Mouse (Mus musculus) ES-E14 (cell line): ENCODE results near the gene St7. TPM values are rescaled to one million over a fixed set of nuclear protein-coding genes. Genes with fewer than 3 reads are reported as not detected.

Experiments
- DNase-seq: peaks from one replicate; pipeline ENCODE4 v3.0.0-alpha.2; 2013; ENCODE audit warnings: low read depth, low spot score
- H3K27ac ChIP-seq: 2 replicates; pipeline ENCODE4 v1.5.1; 2012; ENCODE audit warnings: low read depth, mild to moderate bottlenecking, low read length, moderate library complexity, mixed read lengths; ENCODE audit not compliant: poor library complexity, insufficient read depth, severe bottlenecking
- H3K36me3 ChIP-seq: 2 replicates; pipeline ENCODE4 v1.6.1; 2012; ENCODE audit warnings: mild to moderate bottlenecking, low read length, moderate library complexity, mixed read lengths; ENCODE audit not compliant: control insufficient read depth, poor library complexity, insufficient read depth, severe bottlenecking
- H3K4me1 ChIP-seq, 2 experiments: fragments of 150-350 bp in 1 of 2; sonication (generic) in 1 of 2; 2 replicates each; pipeline ENCODE4 v1.6.1; 2012; ENCODE audit warnings: low read length in 2 of 2, mild to moderate bottlenecking in 1 of 2, mixed read lengths in 1 of 2; ENCODE audit not compliant: control insufficient read depth in 2 of 2, insufficient read depth in 2 of 2, poor library complexity in 1 of 2
- H3K4me3 ChIP-seq, 2 experiments: fragments of 150-350 bp in 1 of 2; sonication (generic) in 1 of 2; 2 replicates each; pipeline ENCODE4 v1.5.1; 2012; ENCODE audit warnings: low read length in 2 of 2, low read depth in 1 of 2, mild to moderate bottlenecking in 1 of 2, mixed read lengths in 1 of 2; ENCODE audit not compliant: insufficient read depth in 1 of 2, poor library complexity in 1 of 2, severe bottlenecking in 1 of 2
- H3K9ac ChIP-seq: 2 replicates; pipeline ENCODE4 v1.6.1; 2012; ENCODE audit warnings: low read depth, mild to moderate bottlenecking, low read length, mixed read lengths; ENCODE audit not compliant: poor library complexity, insufficient read depth, severe bottlenecking
- H3K9me3 ChIP-seq: fragments of 150-350 bp; sonication (generic); 2 replicates; pipeline ENCODE4 v1.6.1; 2012; ENCODE audit warnings: low read depth, mild to moderate bottlenecking, low read length; ENCODE audit not compliant: control insufficient read depth, insufficient read depth
- CHD2 ChIP-seq: IDR thresholded peaks from 2 replicates; pipeline ENCODE4 v1.6.1; 2014; ENCODE audit warnings: mild to moderate bottlenecking, low read depth, low read length, inconsistent platforms
- HCFC1 ChIP-seq: IDR thresholded peaks from 2 replicates; pipeline ENCODE4 v1.6.1; 2012; ENCODE audit warnings: low read length, inconsistent platforms, borderline replicate concordance; ENCODE audit not compliant: insufficient read depth
- MAFK ChIP-seq: IDR thresholded peaks from 2 replicates; pipeline ENCODE4 v1.6.1; 2014; ENCODE audit warnings: mild to moderate bottlenecking, low read depth, low read length, inconsistent platforms; ENCODE audit not compliant: insufficient read depth
- ZC3H11A ChIP-seq: IDR thresholded peaks from 2 replicates; pipeline ENCODE4 v1.6.1; 2012; ENCODE audit warnings: low read depth, mild to moderate bottlenecking, inconsistent platforms, low read length, borderline replicate concordance
- ZNF384 ChIP-seq: IDR thresholded peaks from 2 replicates; pipeline ENCODE4 v1.6.1; 2012; ENCODE audit warnings: low read depth, low read length, inconsistent platforms
- in situ Hi-C, 2 experiments: fragments of 600-800 bp; cut with MboI; formaldehyde crosslinking; loops; one replicate each; pipeline ENCODE4 v1.15.1; 2025; ENCODE audit warnings: low sequenced_read_pairs in 2 of 2, inconsistent platforms in 1 of 2; ENCODE audit not compliant: unreplicated experiment in 2 of 2
- total RNA-seq: library from RNA; depleted of rRNA; stranded (reverse); fragments of 300-350 nt; gene quantifications from 2 replicates; pipeline ENCODE4 v1.2.3, GENCODE M21; 2012

Gene St7
- total RNA-seq, 1 experiment, result 4.2 TPM

GRCm38 (mm10) chr6:17963455-17963854 is 270.7 kb downstream of the St7 start:
- no peak for TF ChIP-seq HCFC1
- TF ChIP-seq CHD2, result no peak
- no peak for TF ChIP-seq MAFK
- no peak for TF ChIP-seq ZNF384
- no peak for TF ChIP-seq ZC3H11A
- no peaks in the 10 kb centered on the region for H3K9me3 ChIP-seq
- H3K36me3 ChIP-seq, result no peaks in the 10 kb centered on the region
- H3K9ac ChIP-seq, result no peak overlapping the region
- no peak overlapping the region for H3K4me3 ChIP-seq
- no peak for DNase-seq
- H3K27ac ChIP-seq, result no peak overlapping the region
- no peaks in the 10 kb centered on the region for H3K4me1 ChIP-seq
- in situ Hi-C loops, result no loop called here

DNA sequence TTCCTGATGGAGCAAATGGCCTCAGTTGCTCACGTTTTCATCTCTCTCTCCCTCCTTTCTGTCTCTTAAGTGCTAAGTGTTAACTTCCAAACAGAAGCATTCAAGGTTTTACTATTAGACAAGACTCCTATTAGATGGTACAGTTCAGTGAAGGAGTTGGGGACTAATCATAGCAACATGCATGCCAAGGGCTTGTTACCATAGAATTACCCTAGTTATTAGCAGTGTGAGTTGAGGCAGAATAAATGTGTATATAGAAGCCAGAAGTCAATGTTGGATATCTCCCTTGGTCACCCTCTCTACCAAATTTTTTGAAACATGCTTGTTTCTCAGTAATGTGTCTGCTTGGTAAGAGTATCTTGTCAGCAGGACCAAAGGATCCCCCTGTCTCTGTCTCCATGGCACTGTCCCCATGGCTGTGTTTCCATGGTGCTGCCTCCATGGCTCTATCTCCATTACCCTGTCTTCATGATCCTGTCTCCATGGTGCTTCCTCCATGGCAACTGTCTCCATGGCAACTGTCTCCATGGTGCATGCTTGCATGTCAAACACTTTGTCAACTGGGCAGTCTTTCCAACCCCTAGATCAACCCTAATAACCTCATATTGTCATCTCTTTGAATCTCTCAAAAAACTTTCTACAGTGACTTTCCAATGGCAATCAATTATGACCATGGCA is 275.9 kb downstream of the St7 start:
- no peak overlapping the region for H3K27ac ChIP-seq
- H3K4me3 ChIP-seq, result no peak overlapping the region
- no peaks in the 10 kb centered on the region for H3K9me3 ChIP-seq
- H3K36me3 ChIP-seq, result no peaks in the 10 kb centered on the region
- no peaks in the 10 kb centered on the region for H3K4me1 ChIP-seq
- no peak for DNase-seq
- in situ Hi-C loops, result no loop called here
- no peak overlapping the region for H3K9ac ChIP-seq
- TF ChIP-seq ZNF384, result no peak
- no peak for TF ChIP-seq CHD2
- no peak for TF ChIP-seq HCFC1
- TF ChIP-seq ZC3H11A, result no peak
- no peak for TF ChIP-seq MAFK

DNA sequence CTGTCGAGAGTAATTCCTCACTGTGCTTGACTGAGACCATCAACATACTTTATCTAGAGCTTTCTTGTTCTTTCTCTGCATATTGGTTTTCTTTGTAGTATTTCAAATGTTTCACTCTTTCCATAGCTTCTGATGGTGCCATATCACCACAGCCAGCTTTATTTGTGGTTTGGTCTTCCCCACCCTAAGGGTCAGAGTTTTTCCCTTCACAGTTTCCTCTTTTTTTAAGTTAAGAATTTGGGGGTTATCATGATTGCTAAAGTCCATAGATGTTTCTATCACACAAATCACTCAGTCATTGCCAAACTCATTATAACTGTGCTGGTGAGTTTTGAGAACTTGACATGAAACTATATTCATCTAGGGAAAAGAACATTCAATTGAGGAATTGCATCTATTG is 277.1 kb downstream of the St7 start:
- no peaks in the 10 kb centered on the region for H3K36me3 ChIP-seq
- no peaks in the 10 kb centered on the region for H3K4me1 ChIP-seq
- no peak for DNase-seq
- H3K9me3 ChIP-seq, result no peaks in the 10 kb centered on the region
- H3K4me3 ChIP-seq, result no peak overlapping the region
- in situ Hi-C loops, result no loop called here
- H3K9ac ChIP-seq, result no peak overlapping the region
- TF ChIP-seq HCFC1 (no peak), ZC3H11A (no peak), CHD2 (no peak), MAFK (no peak), ZNF384 (no peak)
- no peak overlapping the region for H3K27ac ChIP-seq

GRCm38 (mm10) chr6:17971393-17971792 is 278.7 kb downstream of the St7 start:
- Histone ChIP-seq H3K4me3 (no peak overlapping the region), H3K27ac (no peak overlapping the region), H3K4me1 (no peaks in the 10 kb centered on the region), H3K9me3 (no peaks in the 10 kb centered on the region), H3K9ac (no peak overlapping the region), H3K36me3 (no peaks in the 10 kb centered on the region)
- in situ Hi-C loops, result no loop called here
- no peak for DNase-seq
- TF ChIP-seq HCFC1 (no peak), CHD2 (no peak), MAFK (no peak), ZC3H11A (no peak), ZNF384 (no peak)

GRCm38 (mm10) chr6:17974416-17974815 is 281.7 kb downstream of the St7 start:
- in situ Hi-C loops, result no loop called here
- no peaks in the 10 kb centered on the region for H3K9me3 ChIP-seq
- no peak overlapping the region for H3K27ac ChIP-seq
- DNase-seq, result no peak
- H3K4me3 ChIP-seq, result no peak overlapping the region
- no peaks in the 10 kb centered on the region for H3K4me1 ChIP-seq
- TF ChIP-seq CHD2 (no peak), ZNF384 (no peak), ZC3H11A (no peak), HCFC1 (no peak), MAFK (no peak)
- no peaks in the 10 kb centered on the region for H3K36me3 ChIP-seq
- no peak overlapping the region for H3K9ac ChIP-seq
